Mouse (Mus musculus) heart, adult 9 months (tissue): ENCODE results near the gene Rrn3.

Source experiments
- DNase-seq, 2 experiments: peaks; one replicate each; pipeline ENCODE4 v3.0.0; 2022; ENCODE audit warnings: low spot score in 2 of 2

Gene Rrn3

DNA sequence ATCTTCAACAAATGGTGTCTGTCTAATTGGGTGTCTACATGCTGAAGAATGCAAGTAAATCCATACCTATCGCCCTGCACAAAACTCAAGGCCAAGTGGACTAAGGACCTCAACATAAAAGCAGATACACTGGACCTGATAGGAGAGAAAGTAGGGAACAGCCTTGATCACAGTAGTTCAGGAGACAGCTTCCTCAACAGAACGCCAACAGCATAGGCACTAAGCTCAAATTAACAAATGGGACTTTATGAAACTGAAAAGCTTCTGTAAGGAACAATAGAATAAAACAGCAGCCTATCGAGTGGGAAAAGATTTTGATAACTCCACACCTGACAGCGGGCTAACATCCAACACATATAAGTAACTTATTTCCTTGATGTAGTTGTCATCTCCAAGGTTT is 70.9 kb downstream of the Rrn3 start:
- no peak for DNase-seq

DNA sequence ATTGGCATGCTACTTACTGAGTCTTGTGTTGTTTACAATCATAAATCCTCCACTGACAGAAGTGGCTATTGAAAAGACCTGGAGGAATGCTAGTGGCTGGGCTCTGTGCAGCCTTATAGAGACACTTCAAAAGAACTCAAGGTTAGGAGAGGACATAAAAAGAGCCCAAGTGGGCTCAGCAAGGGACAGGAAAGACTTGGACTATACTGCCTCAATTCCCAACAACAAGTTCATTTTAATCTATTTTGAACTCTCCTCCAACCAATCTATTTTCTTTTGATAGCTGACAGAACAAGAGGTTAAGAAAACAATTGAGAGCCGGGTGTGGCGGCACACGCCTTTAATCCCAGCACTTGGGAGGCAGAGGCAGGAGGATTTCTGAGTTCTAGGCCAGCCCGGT is 73.4 kb downstream of the Rrn3 start:
- DNase-seq, result no peak
